Mouse (Mus musculus) naive thymus-derived CD4-positive, alpha-beta T cell, adult 2 months (primary cell): ENCODE results near the gene Ptpro.

Experiments
- DNase-seq: peaks from one replicate; pipeline ENCODE4 v3.0.0-alpha.2; 2011; ENCODE audit warnings: low read depth

The Ptpro gene

GRCm38 (mm10) chr6:137252194-137252886 lies at the start of gene Ptpro:
TSS of gene Ptpro (plus strand) at chr6:137252319.
- no peak for DNase-seq

GRCm38 (mm10) chr6:137202661-137203060 lies 49.5 kb upstream of the Ptpro start:
- no peak for DNase-seq

GRCm38 (mm10) chr6:137205662-137206400 lies 46.3 kb upstream of the Ptpro start:
- DNase-seq, result peak; percentile 24

GRCm38 (mm10) chr6:137207126-137207525 lies 45.0 kb upstream of the Ptpro start:
- DNase-seq, result no peak

GRCm38 (mm10) chr6:137209992-137210391 lies 42.1 kb upstream of the Ptpro start:
- no peak for DNase-seq

- no peak for DNase-seq
Observed at GRCm38 (mm10) chr6:137210991-137211390, 41.1 kb upstream of the Ptpro start.

- DNase-seq, result no peak
Observed at GRCm38 (mm10) chr6:137211441-137211840, 40.7 kb upstream of the Ptpro start.

- DNase-seq, result no peak
Observed at GRCm38 (mm10) chr6:137217841-137218463, 34.2 kb upstream of the Ptpro start.

GRCm38 (mm10) chr6:137252887-137253242 lies 746 bp downstream of the Ptpro start:
- DNase-seq, result no peak

GRCm38 (mm10) chr6:137253415-137253814 lies 1.3 kb downstream of the Ptpro start:
- DNase-seq, result no peak

GRCm38 (mm10) chr6:137261033-137261432 lies 8.9 kb downstream of the Ptpro start:
- DNase-seq, result no peak

GRCm38 (mm10) chr6:137262087-137262486 lies 10.0 kb downstream of the Ptpro start:
- no peak for DNase-seq

GRCm38 (mm10) chr6:137268019-137268418 lies 15.9 kb downstream of the Ptpro start:
- no peak for DNase-seq

GRCm38 (mm10) chr6:137268592-137268991 lies 16.5 kb downstream of the Ptpro start:
- DNase-seq, result no peak

- DNase-seq, result no peak
Observed at GRCm38 (mm10) chr6:137272513-137272912, 20.4 kb downstream of the Ptpro start.

- DNase-seq, result no peak
Observed at GRCm38 (mm10) chr6:137277587-137277994, 25.5 kb downstream of the Ptpro start.

- no peak for DNase-seq
Observed at GRCm38 (mm10) chr6:137279576-137279975, 27.5 kb downstream of the Ptpro start.

GRCm38 (mm10) chr6:137281541-137282049 lies 29.5 kb downstream of the Ptpro start:
- DNase-seq, result no peak

- DNase-seq, result no peak
Observed at GRCm38 (mm10) chr6:137282050-137282449, 29.9 kb downstream of the Ptpro start.

- no peak for DNase-seq
Observed at GRCm38 (mm10) chr6:137286376-137286775, 34.3 kb downstream of the Ptpro start.

- no peak for DNase-seq
Observed at GRCm38 (mm10) chr6:137287788-137288187, 35.7 kb downstream of the Ptpro start.

- no peak for DNase-seq
Observed at GRCm38 (mm10) chr6:137288264-137288663, 36.1 kb downstream of the Ptpro start.

- DNase-seq, result no peak
Observed at GRCm38 (mm10) chr6:137292421-137292820, 40.3 kb downstream of the Ptpro start.
